Mouse (Mus musculus): ENCODE measurements around the gene Hoxa7. TPM values are rescaled to one million over a fixed set of nuclear protein-coding genes. Genes with fewer than 3 reads are reported as not detected.

The Hoxa7 gene
- total and polyA plus RNA-seq, 3 experiments: 0.25 to 0.50 (median 0.31) TPM

- intact Hi-C loops (cut with DNase I): loop anchor here (5.0 kb wide), 1 partner anchor 1032 kb away; no protein-coding TSS in a partner anchor
- Histone ChIP-seq H3K27me3 (ENCODE audit: control insufficient read depth, insufficient read depth, low read length) (peaks cover 50% of the 10 kb centered on the region), H3K4me1 (ENCODE audit: control insufficient read depth, insufficient read depth, low read length) (no peaks in the 10 kb centered on the region; the same call in 1 of the 2 replicates), H3K27ac (no peak overlapping the region), H3K79me2 (replicated peaks; ENCODE audit: control insufficient read depth, insufficient read depth, low read length) (no peaks in the 10 kb centered on the region), H3K36me3 (ENCODE audit: control insufficient read depth, insufficient read depth, low read length) (no peaks in the 10 kb centered on the region), H3K4me3 (no peak overlapping the region), H3K9ac (ENCODE audit: low read depth, low read length) (no peak overlapping the region)
- TF ChIP-seq POLR2A (IDR thresholded peaks at IDR 0.05; ENCODE audit: insufficient read depth, low read depth, low read length): no peak
- no peak for TF ChIP-seq CTCF (IDR thresholded peaks at IDR 0.05)
- no peak for TF ChIP-seq EP300 (IDR thresholded peaks at IDR 0.05; ENCODE audit: insufficient read depth, low read depth, low read length)
- DNase-seq: peak; percentile 2 to 20
- 20% methylated on average over 5 of the region's 5 CpGs for WGBS
Measured at GRCm38 (mm10) chr6:52214271-52214670, 7.4 kb downstream of the Hoxa7 start.

DNA sequence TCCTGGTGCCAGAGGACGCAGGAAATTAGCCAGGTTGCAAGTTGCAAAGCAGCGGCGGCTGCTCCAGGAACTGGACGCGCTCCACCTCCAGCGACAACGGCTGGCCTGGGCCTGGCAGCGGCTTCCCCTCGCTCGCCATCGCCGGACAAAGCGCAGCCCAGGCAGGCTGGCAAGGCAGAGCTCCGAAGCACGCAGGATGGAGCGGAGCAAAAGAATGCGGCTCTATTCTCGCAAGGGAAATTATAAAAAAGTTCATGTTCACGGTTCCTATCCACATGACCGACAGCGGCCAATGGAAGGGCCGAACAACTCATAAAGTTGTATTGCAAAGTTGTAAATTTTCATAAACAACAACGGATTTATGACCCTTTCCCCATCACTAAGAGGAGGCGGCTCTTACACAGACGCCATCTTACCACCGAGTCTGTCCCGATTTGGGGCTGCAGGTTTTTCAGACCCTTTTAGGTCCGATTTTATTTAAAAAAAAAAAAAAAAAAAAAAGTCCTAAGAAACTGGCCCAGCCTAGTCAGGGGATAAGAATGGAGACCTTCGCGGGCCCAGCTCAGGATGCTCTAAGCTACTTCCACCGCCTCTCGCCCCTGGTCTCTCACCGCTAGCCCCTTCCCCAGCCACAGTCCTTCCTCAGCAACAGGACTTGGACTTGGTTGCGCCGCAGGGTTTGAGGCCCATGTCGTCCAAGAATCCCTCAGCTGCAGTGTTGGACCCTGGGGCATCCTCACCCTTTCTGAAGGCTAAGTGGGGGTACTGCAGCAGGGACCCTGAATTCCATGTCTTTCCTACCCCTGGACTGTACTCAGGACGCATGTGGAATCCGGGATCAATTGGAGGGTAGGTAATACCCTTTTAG lies 8.3 kb downstream of the Hoxa7 start, which contains the start of the genes Hoxa3 and Gm28308:
Hoxa3 (minus strand) TSS at position 218 of the 868 bp plus-strand sequence.
Gm28308 (minus strand) TSS at position 221 of the 868 bp plus-strand sequence.
- peak within 1 kb of the TSS; percentile 41; the same call in 1 of the 2 replicates for H3K9ac ChIP-seq (ENCODE audit: low read depth, low read length)

GRCm38 (mm10) chr6:52212556-52213118 lies 9.0 kb downstream of the Hoxa7 start:
- Histone ChIP-seq H3K79me2 (replicated peaks; ENCODE audit: control insufficient read depth, insufficient read depth, low read length) (no peaks in the 10 kb centered on the region), H3K27me3 (ENCODE audit: control insufficient read depth, insufficient read depth, low read length) (peaks cover 53% of the 10 kb centered on the region), H3K4me1 (ENCODE audit: control insufficient read depth, insufficient read depth, low read length) (no peaks in the 10 kb centered on the region; the same call in 1 of the 2 replicates), H3K27ac (no peak overlapping the region), H3K4me3 (peak overlapping the region; percentile 43), H3K36me3 (ENCODE audit: control insufficient read depth, insufficient read depth, low read length) (no peaks in the 10 kb centered on the region), H3K9ac (ENCODE audit: low read depth, low read length) (peak overlapping the region; percentile 41; the same call in 1 of the 2 replicates)
- intact Hi-C loops (cut with DNase I): loop anchor here (5.0 kb wide), 1 partner anchor 1030 kb away; no protein-coding TSS in a partner anchor
- peak; percentile 11 to 63 for DNase-seq
- 3% methylated on average over 22 of the region's 22 CpGs for WGBS
- no peak for TF ChIP-seq CTCF (IDR thresholded peaks at IDR 0.05)
- no peak for TF ChIP-seq POLR2A (IDR thresholded peaks at IDR 0.05; ENCODE audit: insufficient read depth, low read depth, low read length)
- TF ChIP-seq EP300 (IDR thresholded peaks at IDR 0.05; ENCODE audit: insufficient read depth, low read depth, low read length): no peak

More for the DNA sequence above, 8.3 kb downstream of the Hoxa7 start, which contains the start of the genes Hoxa3 and Gm28308:
- no peaks in the 10 kb centered on the region for H3K36me3 ChIP-seq (ENCODE audit: control insufficient read depth, insufficient read depth, low read length)
- H3K27ac ChIP-seq: 0 out of 2 replicates have a peak within 1 kb of the TSS, but pooled peaks have one; percentile 20
- H3K27me3 ChIP-seq (ENCODE audit: control insufficient read depth, insufficient read depth, low read length): peaks cover 53% of the 10 kb centered on the region
- peak; percentile 21 to 48 for DNase-seq
- no peak for TF ChIP-seq CTCF (IDR thresholded peaks at IDR 0.05)
- no peak for TF ChIP-seq EP300 (IDR thresholded peaks at IDR 0.05; ENCODE audit: insufficient read depth, low read depth, low read length)
- TF ChIP-seq POLR2A (IDR thresholded peaks at IDR 0.05; ENCODE audit: insufficient read depth, low read depth, low read length): no peak
- intact Hi-C loops (cut with DNase I): loop anchor here (5.0 kb wide), 1 partner anchor 1031 kb away; no protein-coding TSS in a partner anchor
- no peaks in the 10 kb centered on the region for H3K79me2 ChIP-seq (replicated peaks; ENCODE audit: control insufficient read depth, insufficient read depth, low read length)
- H3K4me1 ChIP-seq (ENCODE audit: control insufficient read depth, insufficient read depth, low read length): no peaks in the 10 kb centered on the region; the same call in 1 of the 2 replicates
- 6% methylated on average over 38 of the region's 38 CpGs for WGBS
- H3K4me3 ChIP-seq: peak within 1 kb of the TSS; percentile 43

DNA sequence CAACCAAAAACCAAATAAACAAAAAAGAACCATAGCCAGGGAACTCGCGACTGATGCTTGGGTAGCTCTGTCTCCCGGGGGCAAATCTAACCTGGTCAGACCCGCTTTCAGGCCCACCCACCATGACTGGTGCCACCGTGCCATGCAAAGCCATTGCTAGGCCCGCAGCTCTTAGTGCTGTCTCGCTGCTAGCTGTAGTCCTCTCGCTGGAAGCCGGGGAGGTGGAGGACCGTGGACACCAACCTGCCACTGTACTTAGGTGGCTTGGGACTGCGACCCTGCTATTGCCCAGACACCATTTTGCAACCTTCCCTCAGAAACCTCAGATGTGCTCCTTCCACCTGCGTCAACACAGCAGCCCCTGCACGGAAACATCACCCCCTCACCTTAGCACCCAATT lies 9.7 kb downstream of the Hoxa7 start:
- Histone ChIP-seq H3K27ac (no peak overlapping the region), H3K4me1 (ENCODE audit: control insufficient read depth, insufficient read depth, low read length) (no peaks in the 10 kb centered on the region; the same call in 1 of the 2 replicates), H3K9ac (ENCODE audit: low read depth, low read length) (no peak overlapping the region), H3K36me3 (ENCODE audit: control insufficient read depth, insufficient read depth, low read length) (no peaks in the 10 kb centered on the region), H3K4me3 (no peak overlapping the region), H3K79me2 (replicated peaks; ENCODE audit: control insufficient read depth, insufficient read depth, low read length) (no peaks in the 10 kb centered on the region), H3K27me3 (ENCODE audit: control insufficient read depth, insufficient read depth, low read length) (peaks cover 48% of the 10 kb centered on the region)
- intact Hi-C loops (cut with DNase I): loop anchor here (1.0 to 5.0 kb wide), 2 partner anchors 9 to 1030 kb away; partner anchors contain the start of gene Hoxa7
- 9% methylated on average over 13 of the region's 13 CpGs for WGBS
- no peak for DNase-seq
- TF ChIP-seq EP300 (IDR thresholded peaks at IDR 0.05; ENCODE audit: insufficient read depth, low read depth, low read length) (no peak), POLR2A (IDR thresholded peaks at IDR 0.05; ENCODE audit: insufficient read depth, low read depth, low read length) (no peak), CTCF (IDR thresholded peaks at IDR 0.05) (no peak)

DNA sequence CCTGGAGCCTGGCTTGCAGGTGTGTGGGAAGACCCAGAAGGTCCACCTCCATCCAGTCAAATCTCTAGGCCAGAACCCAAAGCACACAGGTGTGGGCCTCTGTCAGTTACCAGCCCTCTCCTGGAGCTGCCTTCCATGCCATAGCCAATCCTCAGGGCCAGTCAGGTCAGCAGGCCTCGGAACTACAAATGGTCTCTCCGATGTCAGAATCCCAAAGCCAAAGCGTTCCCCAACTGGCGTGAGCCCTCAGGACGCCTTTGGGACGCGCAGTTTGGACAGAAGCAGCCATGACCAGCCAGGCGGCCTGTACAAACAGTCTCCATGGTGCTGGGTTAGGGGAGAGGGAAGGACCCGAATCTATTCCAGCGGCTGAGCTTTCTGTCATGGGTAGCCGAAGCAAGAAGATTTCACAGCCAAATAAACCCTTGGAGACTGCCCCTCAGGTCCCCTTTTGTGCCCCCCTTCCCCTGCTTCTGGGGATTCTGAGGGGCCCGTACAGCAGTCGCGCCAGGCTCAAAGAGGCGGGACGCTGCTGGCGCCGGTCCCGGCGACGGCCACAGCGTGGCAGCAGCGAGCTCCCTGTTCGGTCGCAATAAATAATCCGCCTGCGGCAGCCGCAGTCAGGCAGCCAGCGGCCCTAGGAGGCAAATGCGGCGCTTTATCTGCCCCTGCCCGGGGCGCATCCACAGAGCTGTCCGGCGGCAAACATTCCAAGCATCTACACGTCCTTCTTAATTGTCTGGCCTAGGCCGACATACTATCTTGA lies 10.3 kb downstream of the Hoxa7 start:
- H3K4me1 ChIP-seq (ENCODE audit: control insufficient read depth, insufficient read depth, low read length): no peaks in the 10 kb centered on the region; the same call in 1 of the 2 replicates
- intact Hi-C loops (cut with DNase I): loop anchor here (1.0 to 5.0 kb wide), 2 partner anchors 10 to 1029 kb away; partner anchors contain the start of gene Hoxa7
- peak; percentile 76 to 88 for DNase-seq
- 3% methylated on average over 37 of the region's 37 CpGs for WGBS
- no peaks in the 10 kb centered on the region for H3K36me3 ChIP-seq (ENCODE audit: control insufficient read depth, insufficient read depth, low read length)
- peaks cover 44% of the 10 kb centered on the region for H3K27me3 ChIP-seq (ENCODE audit: control insufficient read depth, insufficient read depth, low read length)
- TF ChIP-seq POLR2A (IDR thresholded peaks at IDR 0.05; ENCODE audit: insufficient read depth, low read depth, low read length) (no peak), CTCF (IDR thresholded peaks at IDR 0.05) (no peak; the same call in 1 of the 2 replicates)
- no peak overlapping the region for H3K9ac ChIP-seq (ENCODE audit: low read depth, low read length)
- H3K79me2 ChIP-seq (replicated peaks; ENCODE audit: control insufficient read depth, insufficient read depth, low read length): no peaks in the 10 kb centered on the region
- H3K27ac ChIP-seq: no peak overlapping the region
- H3K4me3 ChIP-seq: no peak overlapping the region
